Mouse (Mus musculus): ENCODE measurements around the gene Atp8b5. TPM values are rescaled to one million over a fixed set of nuclear protein-coding genes. Genes with fewer than 3 reads are reported as not detected.
A peak's percentile ranks its signal among the peaks of the same experiment; 100 is the strongest.

Gene Atp8b5
- 0.74 and 0.77 TPM in 2 replicates for polyA plus RNA-seq (2015; fragmentation: Nextera tagmentation; extraction: Ambion mirVana)

DNA sequence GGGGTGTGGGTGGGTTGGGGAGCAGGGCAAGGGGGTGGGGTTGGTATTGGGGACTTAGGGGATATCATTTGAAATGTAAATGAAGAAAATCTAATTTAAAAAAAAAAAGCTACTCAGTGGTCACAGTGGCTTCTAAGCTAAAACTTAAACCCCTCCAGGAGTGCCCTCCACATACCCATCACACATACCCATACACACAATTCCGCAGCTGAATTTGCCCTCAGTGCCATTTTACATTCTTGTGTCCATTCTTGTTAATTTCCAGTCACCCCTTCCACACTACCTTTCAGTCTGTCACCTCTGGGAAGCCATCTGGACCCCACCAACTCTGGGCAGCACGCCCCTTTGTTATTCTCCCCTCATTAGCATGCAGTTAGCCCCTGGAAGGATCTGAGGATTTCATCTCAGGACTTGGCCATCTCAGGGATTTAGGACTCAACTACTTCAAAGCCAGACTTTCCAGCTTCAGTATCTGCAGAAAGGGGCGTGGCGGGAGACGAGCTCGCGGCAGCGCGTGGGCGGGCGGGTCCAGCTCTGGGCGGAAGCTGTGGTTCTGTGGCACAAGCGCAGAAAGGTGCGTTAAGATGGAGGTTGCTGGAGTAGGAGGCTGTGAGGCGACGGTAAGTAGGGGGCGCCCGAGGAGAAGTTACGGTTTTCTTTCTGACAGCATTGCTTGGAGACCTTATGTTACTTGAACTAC, at the start of gene Atp8b5:
Atp8b5 (plus strand) TSS at position 537 of the 700 bp plus-strand sequence.
- 2% methylated on average over 19 of the region's 19 CpGs for WGBS
- H3K36me3 ChIP-seq = peaks cover 10% of the 10 kb centered on the region; the same call in 1 of the 2 replicates
- H3K27me3 ChIP-seq = no peaks in the 10 kb centered on the region
- peaks cover 12% of the 10 kb centered on the region for H3K4me1 ChIP-seq (replicated peaks)
- peak within 1 kb of the TSS; percentile 56 for H3K9ac ChIP-seq
- peak within 1 kb of the TSS; percentile 73 for H3K27ac ChIP-seq (replicated peaks)
- H3K4me3 ChIP-seq = peak within 1 kb of the TSS; percentile 44
- ATAC-seq (ENCODE audit: low FRiP score, low read depth) = peak; percentile 95
- H3K9me3 ChIP-seq = no peaks in the 10 kb centered on the region
- peak within 1 kb of the TSS; percentile 85 for H3K4me2 ChIP-seq

DNA sequence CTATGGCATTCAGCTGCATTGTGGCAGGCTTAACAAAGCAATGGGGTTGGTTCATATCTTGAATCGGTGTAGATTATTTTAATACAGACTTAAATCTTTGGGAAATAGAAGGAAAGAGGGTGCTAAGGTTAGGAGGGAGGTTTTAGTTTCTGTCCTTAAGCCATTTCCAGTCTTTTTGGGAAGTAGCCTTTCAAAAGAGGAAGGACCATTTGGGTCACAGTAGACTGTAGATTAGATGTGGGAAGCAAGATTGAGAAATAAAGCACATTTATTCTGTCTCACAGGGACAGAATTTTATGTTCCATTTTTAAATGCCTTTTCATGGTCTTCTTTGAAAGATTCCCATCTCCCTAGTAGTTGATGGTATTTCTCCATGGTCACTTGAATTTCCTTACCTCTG, 49.0 kb upstream of the Atp8b5 start:
- Histone ChIP-seq H3K4me2 (no peak overlapping the region), H3K4me3 (no peak overlapping the region), H3K27ac (replicated peaks) (no peak overlapping the region), H3K27me3 (no peaks in the 10 kb centered on the region), H3K4me1 (replicated peaks) (no peaks in the 10 kb centered on the region), H3K9ac (no peak overlapping the region), H3K9me3 (no peaks in the 10 kb centered on the region), H3K36me3 (no peaks in the 10 kb centered on the region)
- 95% methylated on average over 1 of the region's 1 CpGs for WGBS
- ATAC-seq (ENCODE audit: low FRiP score, low read depth) = no peak

DNA sequence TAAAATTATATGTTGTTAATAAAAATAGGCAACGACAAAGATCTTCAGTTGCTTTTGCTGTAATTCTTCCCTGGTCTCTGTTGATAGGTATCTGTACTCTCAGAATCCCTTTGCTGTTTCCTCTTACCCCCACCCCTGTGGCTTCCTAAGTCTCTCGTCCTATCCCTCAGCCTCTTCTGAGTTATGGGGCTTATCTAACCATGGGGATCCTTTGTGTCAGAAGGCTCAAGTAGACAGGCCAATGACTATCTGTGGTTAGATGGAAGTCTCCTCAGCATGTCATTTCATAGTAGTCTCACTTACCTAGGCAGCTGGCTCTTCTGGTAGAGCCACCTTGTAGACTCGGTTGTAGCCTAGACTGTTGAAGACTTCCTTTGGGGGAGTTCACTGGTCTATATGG, 35.1 kb upstream of the Atp8b5 start:
- no peak for ATAC-seq (ENCODE audit: low FRiP score, low read depth)
- H3K36me3 ChIP-seq = peaks cover 10% of the 10 kb centered on the region; the same call in 1 of the 2 replicates
- H3K9ac ChIP-seq = no peak overlapping the region
- H3K9me3 ChIP-seq = no peaks in the 10 kb centered on the region
- no peak overlapping the region for H3K4me2 ChIP-seq
- no peak overlapping the region for H3K27ac ChIP-seq (replicated peaks)
- 92% methylated on average over 3 of the region's 3 CpGs for WGBS
- H3K4me3 ChIP-seq = no peak overlapping the region
- H3K4me1 ChIP-seq (replicated peaks) = no peaks in the 10 kb centered on the region
- no peaks in the 10 kb centered on the region for H3K27me3 ChIP-seq

DNA sequence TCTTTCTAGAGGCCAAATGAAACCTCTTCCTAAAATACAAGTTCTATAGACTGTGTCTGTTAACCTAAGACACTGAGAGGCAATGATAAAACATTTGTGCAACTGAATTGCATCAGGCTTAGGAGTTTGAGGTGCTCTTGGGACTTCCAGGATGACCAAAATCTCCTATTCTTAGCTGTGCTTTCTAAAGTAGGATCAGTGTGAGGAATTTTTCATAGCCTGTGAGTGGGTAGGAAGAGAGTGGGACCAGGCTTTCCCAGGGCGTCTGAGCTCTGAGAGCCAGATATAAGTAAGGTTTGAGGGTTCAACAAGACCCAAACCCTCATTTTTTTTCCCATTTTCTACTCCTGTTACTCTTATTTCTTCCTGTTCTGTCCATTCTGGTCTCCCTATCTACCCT, 34.0 kb upstream of the Atp8b5 start:
- H3K27me3 ChIP-seq = no peaks in the 10 kb centered on the region
- H3K9ac ChIP-seq = no peak overlapping the region
- WGBS = 88% methylated on average over 1 of the region's 1 CpGs
- H3K27ac ChIP-seq (replicated peaks) = no peak overlapping the region
- H3K4me3 ChIP-seq = no peak overlapping the region
- no peaks in the 10 kb centered on the region for H3K9me3 ChIP-seq
- no peak for ATAC-seq (ENCODE audit: low FRiP score, low read depth)
- no peak overlapping the region for H3K4me2 ChIP-seq
- H3K36me3 ChIP-seq = peaks cover 21% of the 10 kb centered on the region
- no peaks in the 10 kb centered on the region for H3K4me1 ChIP-seq (replicated peaks)

DNA sequence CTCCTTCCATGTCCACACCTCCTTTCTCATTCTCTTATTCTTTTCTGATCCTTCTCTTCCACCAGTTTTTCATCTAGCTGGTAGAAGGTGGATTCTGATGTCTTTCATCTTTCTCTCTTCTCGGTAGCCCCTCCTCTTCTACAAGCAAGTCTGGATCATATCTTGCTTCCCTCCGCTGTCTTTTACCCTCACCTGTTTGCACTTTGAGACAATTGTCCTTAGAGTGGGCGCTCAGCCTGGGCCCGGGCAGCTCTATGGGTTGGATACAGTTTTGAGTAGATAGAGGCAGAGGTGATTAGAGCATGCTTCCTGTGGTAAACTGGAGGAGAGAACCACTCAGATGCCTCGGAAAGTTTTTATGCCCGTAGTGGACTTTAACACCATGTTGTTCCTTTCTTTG, 33.5 kb upstream of the Atp8b5 start:
- WGBS = 95% methylated on average over 6 of the region's 6 CpGs
- no peaks in the 10 kb centered on the region for H3K27me3 ChIP-seq
- no peaks in the 10 kb centered on the region for H3K4me1 ChIP-seq (replicated peaks)
- H3K4me3 ChIP-seq = no peak overlapping the region
- no peak overlapping the region for H3K9ac ChIP-seq
- H3K27ac ChIP-seq (replicated peaks) = no peak overlapping the region
- peaks cover 26% of the 10 kb centered on the region for H3K36me3 ChIP-seq
- ATAC-seq (ENCODE audit: low FRiP score, low read depth) = no peak
- no peak overlapping the region for H3K4me2 ChIP-seq
- H3K9me3 ChIP-seq = no peaks in the 10 kb centered on the region

DNA sequence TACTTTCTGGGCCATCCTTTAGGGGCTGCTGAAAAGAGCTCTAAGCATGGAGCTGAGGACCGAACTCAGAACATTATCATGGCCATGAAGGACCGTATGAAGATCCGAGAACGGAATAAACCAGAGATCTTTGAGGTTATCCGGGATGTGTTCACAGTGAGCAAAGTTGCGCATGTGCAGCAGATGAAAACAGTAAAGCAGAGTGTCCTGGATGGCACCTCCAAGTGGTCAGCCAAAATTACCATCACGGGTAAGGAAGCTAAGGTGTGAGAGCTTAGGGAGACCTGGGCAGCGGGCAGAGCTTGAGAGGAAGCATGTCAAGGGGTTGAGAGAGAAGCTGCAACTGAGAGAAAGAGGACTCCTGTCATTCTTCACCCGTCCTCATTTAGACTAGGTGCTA, 30.1 kb upstream of the Atp8b5 start:
- no peaks in the 10 kb centered on the region for H3K27me3 ChIP-seq
- no peak overlapping the region for H3K9ac ChIP-seq
- H3K36me3 ChIP-seq = peaks cover 52% of the 10 kb centered on the region
- H3K4me2 ChIP-seq = no peak overlapping the region
- no peak overlapping the region for H3K4me3 ChIP-seq
- no peak overlapping the region for H3K27ac ChIP-seq (replicated peaks)
- H3K4me1 ChIP-seq (replicated peaks) = no peaks in the 10 kb centered on the region
- 95% methylated on average over 9 of the region's 9 CpGs for WGBS
- ATAC-seq (ENCODE audit: low FRiP score, low read depth) = no peak
- H3K9me3 ChIP-seq = no peaks in the 10 kb centered on the region

DNA sequence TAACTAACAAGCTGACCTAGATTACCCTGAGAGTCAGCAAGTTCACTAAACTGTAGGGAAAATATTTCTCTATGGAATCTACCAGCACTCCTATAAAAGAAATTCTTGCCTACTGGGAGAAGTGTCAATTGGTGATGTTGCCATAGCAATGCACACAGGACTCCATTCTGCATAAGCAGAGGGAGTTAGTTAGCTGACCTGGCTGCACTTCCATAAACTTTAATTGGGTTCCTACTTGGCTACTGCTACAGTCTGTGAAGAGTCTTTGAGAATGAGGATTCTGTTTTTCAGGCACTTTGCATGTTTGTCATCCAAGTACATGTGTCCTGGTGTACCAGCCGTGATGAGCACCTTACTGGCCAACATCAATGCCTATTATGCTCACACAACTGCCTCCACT, 26.2 kb upstream of the Atp8b5 start:
- Histone ChIP-seq H3K4me3 (no peak overlapping the region), H3K9ac (no peak overlapping the region), H3K27me3 (no peaks in the 10 kb centered on the region), H3K4me2 (no peak overlapping the region), H3K27ac (replicated peaks) (no peak overlapping the region), H3K4me1 (replicated peaks) (no peaks in the 10 kb centered on the region), H3K9me3 (no peaks in the 10 kb centered on the region), H3K36me3 (peaks cover 52% of the 10 kb centered on the region)
- 79% methylated on average over 1 of the region's 1 CpGs for WGBS
- no peak for ATAC-seq (ENCODE audit: low FRiP score, low read depth)

DNA sequence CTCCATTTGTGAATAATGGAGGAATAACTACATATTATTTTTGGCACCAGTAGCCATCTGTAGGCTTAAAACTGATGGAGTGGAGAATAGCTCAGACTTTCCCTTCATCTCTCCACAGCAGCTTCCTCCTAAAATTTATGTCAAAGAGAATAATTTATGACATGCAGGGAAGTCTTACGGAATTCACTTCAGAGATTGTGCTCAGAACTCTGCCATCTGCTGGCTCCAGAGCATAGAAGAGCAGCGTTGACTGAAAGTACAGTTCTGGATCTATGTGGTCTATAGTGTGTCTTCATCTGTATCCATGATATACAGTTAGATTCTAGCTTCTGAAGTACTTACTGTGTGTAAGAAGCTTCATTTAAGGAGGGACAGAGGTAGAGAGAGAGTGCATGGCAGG, 22.9 kb upstream of the Atp8b5 start:
- H3K4me3 ChIP-seq = no peak overlapping the region
- H3K36me3 ChIP-seq = peaks cover 34% of the 10 kb centered on the region
- no peak overlapping the region for H3K27ac ChIP-seq (replicated peaks)
- no peak for ATAC-seq (ENCODE audit: low FRiP score, low read depth)
- no peak overlapping the region for H3K4me2 ChIP-seq
- no peak overlapping the region for H3K9ac ChIP-seq
- WGBS = 37% methylated on average over 2 of the region's 2 CpGs
- no peaks in the 10 kb centered on the region for H3K27me3 ChIP-seq
- no peaks in the 10 kb centered on the region for H3K9me3 ChIP-seq
- no peaks in the 10 kb centered on the region for H3K4me1 ChIP-seq (replicated peaks)

DNA sequence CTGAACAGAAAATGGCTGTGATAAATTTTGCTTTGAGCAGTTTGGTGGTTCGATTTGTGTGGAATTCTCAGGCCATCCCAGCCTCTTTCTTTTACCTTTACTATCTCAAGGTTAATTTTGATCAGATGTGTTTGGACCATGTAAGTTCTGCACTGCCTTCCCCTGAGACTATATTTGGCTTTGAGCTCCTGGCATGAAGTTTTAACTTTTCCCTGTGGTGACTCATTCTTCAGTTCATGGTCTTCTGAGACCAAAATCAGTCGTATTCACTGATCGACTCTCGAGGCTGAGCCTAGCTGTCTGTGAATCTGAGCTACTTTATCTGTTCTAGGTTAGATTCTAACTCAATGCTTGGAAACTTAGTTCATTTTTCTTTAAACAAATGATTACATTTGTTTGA, 21.2 kb upstream of the Atp8b5 start:
- H3K4me1 ChIP-seq (replicated peaks) = no peaks in the 10 kb centered on the region
- H3K9me3 ChIP-seq = no peaks in the 10 kb centered on the region
- ATAC-seq (ENCODE audit: low FRiP score, low read depth) = no peak
- 93% methylated on average over 4 of the region's 4 CpGs for WGBS
- peaks cover 26% of the 10 kb centered on the region for H3K36me3 ChIP-seq
- H3K4me2 ChIP-seq = no peak overlapping the region
- H3K27ac ChIP-seq (replicated peaks) = no peak overlapping the region
- H3K27me3 ChIP-seq = no peaks in the 10 kb centered on the region
- H3K9ac ChIP-seq = no peak overlapping the region
- H3K4me3 ChIP-seq = no peak overlapping the region

DNA sequence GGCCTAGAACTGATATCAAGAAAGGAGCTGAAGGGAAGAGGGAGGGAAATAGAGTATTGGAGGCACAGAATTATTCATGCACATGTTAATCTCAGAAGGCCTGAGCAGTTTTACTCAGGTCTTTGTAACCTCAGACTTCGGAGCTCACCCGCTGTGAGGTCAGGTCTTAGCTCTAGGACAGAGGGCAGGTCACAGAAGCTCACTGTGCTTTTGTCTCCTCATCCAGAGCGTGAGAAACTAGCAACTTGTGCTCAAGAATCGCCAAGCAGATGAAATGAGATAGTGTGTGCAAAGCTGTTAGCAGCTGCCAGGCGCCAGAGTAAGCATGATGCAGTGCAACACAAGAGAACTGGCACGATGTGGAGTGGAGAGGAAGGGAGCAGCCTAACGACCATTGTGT, 18.9 kb upstream of the Atp8b5 start:
- 11% methylated on average over 7 of the region's 7 CpGs for WGBS

DNA sequence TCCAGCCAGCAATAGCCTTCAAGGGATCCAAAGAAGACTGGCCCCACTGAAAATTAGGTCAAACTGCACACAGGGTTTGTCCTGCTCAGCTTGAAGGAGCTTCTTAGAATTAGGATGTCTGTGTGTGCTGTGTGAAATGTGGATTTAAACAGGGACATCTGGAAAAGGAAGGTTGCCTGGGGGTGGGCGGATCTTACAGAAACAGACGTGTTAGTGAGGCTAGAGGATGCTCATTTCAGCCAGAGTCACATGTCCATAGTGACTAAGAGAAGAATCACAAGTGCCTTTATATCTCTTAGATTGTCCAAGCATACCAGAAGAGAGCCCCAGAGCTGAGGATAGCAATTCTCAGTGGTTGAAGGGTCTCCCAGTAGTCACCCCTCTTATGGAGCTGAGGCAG, 18.1 kb upstream of the Atp8b5 start:
- ATAC-seq (ENCODE audit: low FRiP score, low read depth) = no peak
- Histone ChIP-seq H3K36me3 (peaks cover 35% of the 10 kb centered on the region), H3K4me2 (no peak overlapping the region)

More for the DNA sequence above, 18.9 kb upstream of the Atp8b5 start:
- Histone ChIP-seq H3K4me2 (no peak overlapping the region), H3K9me3 (no peaks in the 10 kb centered on the region), H3K9ac (no peak overlapping the region), H3K27me3 (no peaks in the 10 kb centered on the region), H3K4me1 (replicated peaks) (no peaks in the 10 kb centered on the region), H3K36me3 (peaks cover 35% of the 10 kb centered on the region), H3K27ac (replicated peaks) (no peak overlapping the region), H3K4me3 (no peak overlapping the region)
- ATAC-seq (ENCODE audit: low FRiP score, low read depth) = no peak

DNA sequence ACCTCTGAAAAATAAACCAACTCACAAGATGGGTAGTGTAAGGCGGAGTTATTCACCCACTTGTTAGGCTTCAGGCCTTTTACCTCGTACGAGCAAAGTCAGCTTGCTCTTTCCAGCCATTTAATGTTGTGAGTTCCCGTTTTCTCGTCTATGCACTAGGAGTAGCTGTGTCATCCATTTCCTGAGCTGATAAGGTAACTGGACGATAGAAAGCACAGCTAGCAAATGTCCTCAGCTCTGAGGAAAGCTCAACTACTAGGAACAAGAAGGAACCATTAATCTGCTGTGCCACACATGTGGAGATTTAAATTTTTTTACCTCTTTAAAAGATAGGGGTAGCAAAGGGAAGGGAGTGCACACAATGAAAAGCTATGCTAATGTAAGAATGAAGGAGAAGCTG, 15.7 kb upstream of the Atp8b5 start:
- H3K9me3 ChIP-seq = no peaks in the 10 kb centered on the region
- H3K36me3 ChIP-seq = peaks cover 28% of the 10 kb centered on the region

More for the DNA sequence above, 18.1 kb upstream of the Atp8b5 start:
- Histone ChIP-seq H3K9ac (no peak overlapping the region), H3K4me1 (replicated peaks) (no peaks in the 10 kb centered on the region), H3K9me3 (no peaks in the 10 kb centered on the region), H3K27me3 (no peaks in the 10 kb centered on the region), H3K4me3 (no peak overlapping the region), H3K27ac (replicated peaks) (no peak overlapping the region)
- WGBS = 74% methylated on average over 2 of the region's 2 CpGs

DNA sequence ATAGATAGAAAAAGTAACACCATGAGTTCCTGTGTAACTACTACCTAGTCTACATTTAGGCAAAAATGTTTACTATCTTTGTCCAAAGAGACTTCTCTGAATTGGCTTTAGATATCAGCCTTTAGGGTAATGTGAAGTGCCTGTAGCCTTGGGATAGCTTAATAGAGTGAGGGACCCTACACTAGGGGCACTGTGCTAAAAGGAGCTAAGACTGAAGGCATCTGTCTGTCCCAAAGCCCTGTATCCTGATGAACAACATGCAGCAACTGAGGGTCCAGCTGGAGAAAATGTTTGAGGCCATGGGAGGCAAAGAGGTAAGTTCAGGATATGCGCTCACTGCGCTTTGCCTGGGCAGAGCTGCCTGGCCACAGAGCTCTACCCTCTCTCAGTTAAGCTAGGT, 9.9 kb upstream of the Atp8b5 start:
- peaks cover 28% of the 10 kb centered on the region for H3K36me3 ChIP-seq
- no peaks in the 10 kb centered on the region for H3K4me1 ChIP-seq (replicated peaks)
- no peaks in the 10 kb centered on the region for H3K27me3 ChIP-seq
- H3K9me3 ChIP-seq = no peaks in the 10 kb centered on the region
- H3K4me3 ChIP-seq = no peak overlapping the region
- H3K27ac ChIP-seq (replicated peaks) = no peak overlapping the region
- ATAC-seq (ENCODE audit: low FRiP score, low read depth) = no peak
- 100% methylated on average over 2 of the region's 2 CpGs for WGBS
- no peak overlapping the region for H3K9ac ChIP-seq
- no peak overlapping the region for H3K4me2 ChIP-seq

More for the DNA sequence above, 15.7 kb upstream of the Atp8b5 start:
- Histone ChIP-seq H3K27me3 (no peaks in the 10 kb centered on the region), H3K4me1 (replicated peaks) (no peaks in the 10 kb centered on the region), H3K4me3 (no peak overlapping the region), H3K27ac (replicated peaks) (no peak overlapping the region), H3K4me2 (no peak overlapping the region), H3K9ac (no peak overlapping the region)
- 88% methylated on average over 6 of the region's 6 CpGs for WGBS
- no peak for ATAC-seq (ENCODE audit: low FRiP score, low read depth)

Data from hindbrain, embryonic 15.5 days (tissue).